Mouse (Mus musculus): ENCODE measurements around the gene Med19.

- TF ChIP-seq POLR2A (IDR thresholded peaks at IDR 0.05; ENCODE audit: borderline replicate concordance, low read depth, low read length) (no peak), CTCF (IDR thresholded peaks at IDR 0.05; ENCODE audit: low read depth, low read length) (no peak)
Measured at GRCm38 (mm10) chr2:84688080-84688844, 10.1 kb downstream of the Med19 start.
